Mouse (Mus musculus) activated CD4-positive, CD25-positive, alpha-beta regulatory T cell, adult 4 months (primary cell): ENCODE measurements around the gene Snta1. TPM values are rescaled to one million over a fixed set of nuclear protein-coding genes. Genes with fewer than 3 reads are reported as not detected.

ENCODE experiments used
- ATAC-seq: one replicate; pipeline ENCODE4 v1.8.0; 2017
- polyA plus RNA-seq, 2 experiments: library from polyadenylated mRNA; unstranded; fragments of 100-300 nt; shearing (Covaris generic); gene quantifications; one replicate each; pipeline ENCODE4 v1.2.1; 2017

Snta1 gene
- polyA plus RNA-seq, 2 experiments from 2014 or later = not detected

- ATAC-seq = peak; percentile 81
Observed at GRCm38 (mm10) chr2:154372151-154372829, 35.6 kb downstream of the Snta1 start.

GRCm38 (mm10) chr2:154367510-154367909 lies 40.4 kb downstream of the Snta1 start:
- no peak for ATAC-seq

GRCm38 (mm10) chr2:154354000-154354425 lies 53.9 kb downstream of the Snta1 start:
- ATAC-seq = peak; percentile 76

- no peak for ATAC-seq
Observed at GRCm38 (mm10) chr2:154348152-154348551, 59.7 kb downstream of the Snta1 start.

GRCm38 (mm10) chr2:154339356-154339755 lies 68.5 kb downstream of the Snta1 start:
- ATAC-seq = no peak

- no peak for ATAC-seq
Observed at GRCm38 (mm10) chr2:154338161-154338560, 69.7 kb downstream of the Snta1 start.

- no peak for ATAC-seq
Observed at GRCm38 (mm10) chr2:154335572-154335971, 72.3 kb downstream of the Snta1 start.

GRCm38 (mm10) chr2:154326852-154327251 lies 81.0 kb downstream of the Snta1 start:
- no peak for ATAC-seq

Other genes starting within 250 kb of the Snta1 start
- gene Bpifa5, start 245.5 kb downstream of the Snta1 start, polyA plus RNA-seq = not detected
- gene Bpifb1, start 217.3 kb downstream of the Snta1 start, polyA plus RNA-seq = not detected
- not detected for gene Bpifb5, start 184.4 kb downstream of the Snta1 start, polyA plus RNA-seq
- gene Bpifb9a, start 150.2 kb downstream of the Snta1 start, polyA plus RNA-seq = not detected
- gene Bpifb9b, start 100.9 kb downstream of the Snta1 start, polyA plus RNA-seq = not detected
- gene Cdk5rap1, start 35.1 kb downstream of the Snta1 start, polyA plus RNA-seq = 10 to 100 TPM; 37.5 to 67.2 TPM
- 10 to 100 TPM; 19.7 to 21.8 TPM for gene Cbfa2t2, start 28.4 kb upstream of the Snta1 start, polyA plus RNA-seq
- not detected for gene 1700003F12Rik, start 139.0 kb upstream of the Snta1 start, polyA plus RNA-seq
- not detected for gene Actl10, start 143.7 kb upstream of the Snta1 start, polyA plus RNA-seq
- 1 to 10 TPM in 1 of 2 experiments, under 1 TPM in 1; 0.27 to 1.4 TPM for gene Necab3, start 150.8 kb upstream of the Snta1 start, polyA plus RNA-seq
- gene E2f1, start 161.8 kb upstream of the Snta1 start, polyA plus RNA-seq = 1 to 10 TPM in 1 of 2 experiments, under 1 TPM in 1; 0.91 to 2.3 TPM
- 10 to 100 TPM; 20.5 to 23.2 TPM for gene Pxmp4, start 195.6 kb upstream of the Snta1 start, polyA plus RNA-seq
- under 1 TPM; 0.37 to 0.73 TPM for gene Zfp341, start 205.2 kb upstream of the Snta1 start, polyA plus RNA-seq
- not detected for gene 4930519P11Rik, start 205.3 kb upstream of the Snta1 start, polyA plus RNA-seq
- 1 to 10 TPM; 5.9 to 6.3 TPM for gene Chmp4b, start 243.6 kb upstream of the Snta1 start, polyA plus RNA-seq